Mouse (Mus musculus) neutrophil, adult 83 days (primary cell): ENCODE results near the gene Usp2. TPM values are rescaled to one million over a fixed set of nuclear protein-coding genes. Genes with fewer than 3 reads are reported as not detected.

Source experiments
- total RNA-seq, 2 experiments: library from RNA; stranded (reverse); gene quantifications; one replicate each; pipeline ENCODE4 v1.2.4; 2023

The Usp2 gene
- total RNA-seq: 1 to 10 TPM; 5.0 to 6.8 TPM

GRCm38 (mm10) chr9:44066785-44067225 is at the start of gene Usp2:
Gene Usp2 (plus strand): TSS chr9:44067021.

GRCm38 (mm10) chr9:44042836-44043707 is 23.7 kb upstream of the Usp2 start, which contains the start of gene Thy1:
Gene Thy1 (plus strand): TSS chr9:44043384.

GRCm38 (mm10) chr9:44101490-44101889 is 34.7 kb downstream of the Usp2 start, which contains the start of gene Mfrp:
Gene Mfrp (plus strand): TSS chr9:44101729.

GRCm38 (mm10) chr9:44107110-44107509 is 40.3 kb downstream of the Usp2 start, which contains the start of gene C1qtnf5:
Gene C1qtnf5 (plus strand): TSS chr9:44107245.

GRCm38 (mm10) chr9:44113105-44113789 is 46.4 kb downstream of the Usp2 start, which contains the start of the genes Gm49380 and Rnf26:
Gene Gm49380 (minus strand): TSS chr9:44113500.
Gene Rnf26 (minus strand): TSS chr9:44113517.

GRCm38 (mm10) chr9:44134101-44134850 is 67.5 kb downstream of the Usp2 start, which contains the start of gene Mcam:
Gene Mcam (plus strand): TSS chr9:44134469.

Other genes with a start within 250 kb of the Usp2 start
- 1 to 10 TPM; 2.3 to 3.4 TPM for gene Thy1, start 23.6 kb upstream of the Usp2 start, total RNA-seq
- under 1 TPM; 0.20 to 0.40 TPM for gene Mfrp, start 34.7 kb downstream of the Usp2 start, total RNA-seq
- gene C1qtnf5, start 40.2 kb downstream of the Usp2 start, total RNA-seq: not detected
- not detected for gene Gm49380, start 46.5 kb downstream of the Usp2 start, total RNA-seq
- 10 to 100 TPM; 38.7 to 39.3 TPM for gene Rnf26, start 46.5 kb downstream of the Usp2 start, total RNA-seq
- gene Mcam, start 67.4 kb downstream of the Usp2 start, total RNA-seq: 1 to 10 TPM; 3.6 to 3.7 TPM
- 100 to 1,000 TPM; 197 to 219 TPM for gene Cbl, start 167.0 kb downstream of the Usp2 start, total RNA-seq
- gene Ccdc153, start 173.7 kb downstream of the Usp2 start, total RNA-seq: not detected
- 1 to 10 TPM; 1.9 to 2.4 TPM for gene Pdzd3, start 184.4 kb downstream of the Usp2 start, total RNA-seq
- 10 to 100 TPM; 62.6 to 64.4 TPM for gene Nlrx1, start 201.6 kb downstream of the Usp2 start, total RNA-seq
- 10 to 100 TPM; 11.0 to 18.8 TPM for gene Abcg4, start 221.6 kb downstream of the Usp2 start, total RNA-seq
- gene Hinfp, start 238.7 kb downstream of the Usp2 start, total RNA-seq: 10 to 100 TPM; 23.4 to 31.4 TPM